Mouse (Mus musculus) mouse trophoblast stem cell (cell line): ENCODE data around the gene Ndufb3.
"Not testable (repeated sequence)": the region's sequence is repeated elsewhere in the genome, so short reads cannot be mapped to it uniquely, and the experiment has no call there.

ENCODE experiments used
- in situ Hi-C, 2 experiments: fragments of 300-500 bp; cut with MseI, MboI; formaldehyde crosslinking; loops; 2 replicates in 1 of 2; 3 replicates in 1 of 2; pipeline ENCODE4 v1.15.1; 2025

The Ndufb3 gene

DNA sequence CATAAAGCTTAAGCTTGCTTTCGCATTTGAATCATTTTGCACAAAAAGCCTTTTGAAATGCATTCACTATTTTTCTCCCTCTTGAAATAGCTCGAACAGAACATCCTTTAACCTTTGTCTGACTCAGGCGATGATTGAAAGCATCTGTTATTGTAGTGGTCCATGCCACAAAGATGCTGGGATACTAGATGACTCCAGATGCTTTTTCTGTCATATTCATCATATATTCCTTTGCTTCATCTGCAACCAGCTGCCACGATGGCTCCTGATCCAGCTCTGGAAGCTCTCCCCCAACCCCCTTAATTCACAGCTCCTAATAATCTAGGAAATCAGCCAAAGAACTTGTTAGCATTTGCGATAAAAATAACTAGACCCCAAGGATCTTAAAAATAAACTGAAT is 30.9 kb downstream of the Ndufb3 start:
- in situ Hi-C loops = loop anchor here in 1 of 2 experiments (10.0 kb wide), 1 partner anchor 58 kb away; no protein-coding TSS in a partner anchor

DNA sequence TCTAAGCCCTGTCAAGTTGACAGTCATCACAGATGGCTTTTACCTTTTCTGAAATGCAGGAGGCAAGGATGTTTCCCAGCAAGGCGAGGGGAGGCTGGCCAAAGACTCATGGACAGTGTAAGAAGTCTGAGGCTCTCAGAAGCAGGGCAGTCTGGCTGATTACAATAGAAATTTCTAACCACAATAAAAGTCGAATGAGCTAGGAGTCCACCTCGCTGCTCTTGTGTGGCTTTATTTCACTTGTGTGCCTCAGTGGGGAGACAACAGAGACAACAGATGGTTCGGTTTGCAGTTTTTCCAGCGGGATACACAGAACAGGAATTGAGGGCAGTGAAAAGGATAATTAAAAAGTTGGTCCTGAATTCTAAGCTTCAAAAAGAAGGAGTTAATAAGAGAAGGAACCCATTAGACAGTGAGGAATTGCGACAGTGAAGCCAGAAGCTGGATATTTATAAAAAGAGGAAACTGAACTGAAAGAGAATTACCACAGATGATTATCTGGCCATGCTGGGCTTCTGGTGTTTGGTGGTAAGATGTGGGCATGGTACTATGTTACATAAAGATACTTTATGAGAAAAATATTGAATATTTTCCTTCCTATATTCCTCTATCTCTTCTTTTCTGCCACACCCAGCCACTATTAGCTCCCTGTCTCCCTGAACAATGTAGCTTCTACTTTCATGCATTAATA is 31.9 kb downstream of the Ndufb3 start:
- in situ Hi-C loops = loop anchor here in 1 of 2 experiments (10.0 kb wide), 1 partner anchor 57 kb away; no protein-coding TSS in a partner anchor

GRCm38 (mm10) chr1:58618766-58619165 is 32.6 kb downstream of the Ndufb3 start:
- in situ Hi-C loops = loop anchor here in 1 of 2 experiments (10.0 kb wide), 1 partner anchor 56 kb away; no protein-coding TSS in a partner anchor

DNA sequence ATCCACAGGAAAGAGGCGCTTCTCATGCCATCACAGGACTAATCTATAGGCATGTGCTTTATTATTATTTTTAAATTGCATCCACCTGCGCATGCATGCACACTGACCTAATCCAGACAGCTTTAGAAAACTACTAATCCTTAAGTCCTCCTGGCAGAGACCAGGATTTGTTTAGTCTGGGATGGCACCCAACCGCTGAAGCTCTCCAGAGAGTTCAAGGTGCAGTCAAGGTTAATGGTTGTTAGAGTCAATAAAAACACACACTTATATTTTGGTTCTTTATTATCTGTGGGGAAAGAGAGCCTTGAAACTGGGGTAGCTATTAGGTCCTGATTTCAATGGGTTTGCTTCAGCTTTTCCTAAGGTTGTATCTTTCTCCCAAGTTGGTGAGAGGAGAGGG is 35.1 kb downstream of the Ndufb3 start:
- in situ Hi-C loops = no loop called here

DNA sequence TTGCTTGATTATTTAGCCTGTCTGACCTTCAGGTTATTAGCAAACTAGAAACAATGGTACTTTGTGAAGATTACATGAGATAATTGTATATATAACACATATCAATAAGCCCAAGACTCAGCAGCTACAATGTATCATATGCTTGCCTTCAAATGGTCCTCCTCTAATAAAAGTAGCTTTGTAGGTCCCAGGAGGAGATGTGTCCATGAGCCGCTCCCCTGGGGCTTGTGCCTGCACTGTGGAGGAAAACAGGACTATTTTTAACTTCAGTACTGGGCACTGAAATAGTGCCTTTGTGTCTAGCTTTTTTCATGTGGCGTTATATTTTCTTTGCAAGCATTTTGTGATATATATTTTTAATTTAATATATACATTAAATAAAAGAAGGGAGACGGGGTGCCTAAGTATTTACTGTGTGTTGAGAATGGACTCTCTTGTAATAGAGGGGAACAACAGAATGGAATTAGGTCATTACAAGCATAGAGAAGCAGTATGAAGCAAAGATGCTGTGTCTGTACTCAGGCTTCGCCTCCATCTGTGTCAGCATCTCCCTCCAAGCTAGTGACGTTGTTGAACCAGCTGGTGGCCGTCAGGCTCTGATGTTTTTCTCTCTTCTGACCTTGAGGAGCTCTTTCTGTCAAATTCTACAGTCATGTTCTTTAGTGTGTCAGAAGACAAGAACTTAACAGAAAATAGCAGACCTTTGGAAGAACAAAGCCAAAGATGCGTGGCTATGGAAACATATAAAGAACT is 36.0 kb downstream of the Ndufb3 start:
- in situ Hi-C loops = no loop called here

DNA sequence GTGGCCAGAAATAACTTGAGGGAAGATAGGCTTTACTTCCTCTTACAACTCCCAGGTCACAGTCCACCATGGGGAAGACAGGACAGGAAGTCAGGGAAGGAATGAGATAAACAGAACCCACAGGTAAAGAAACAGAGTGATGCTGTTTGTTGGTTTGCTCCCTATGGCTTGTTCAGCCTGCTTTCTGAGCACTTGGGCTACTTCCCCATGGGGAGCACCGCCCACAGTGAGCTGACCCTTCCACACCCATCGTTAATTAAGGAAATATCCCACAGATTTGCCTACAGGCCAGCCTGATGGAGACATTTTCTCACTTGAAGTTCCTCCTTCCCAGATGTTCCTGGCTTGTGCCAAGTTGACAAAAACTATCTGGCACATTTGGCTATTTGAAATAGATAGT is 42.7 kb downstream of the Ndufb3 start:
- in situ Hi-C loops = not testable (repeated sequence)
